Mouse (Mus musculus): ENCODE results near the gene Pxn. TPM values are rescaled to one million over a fixed set of nuclear protein-coding genes. Genes with fewer than 3 reads are reported as not detected.
A peak's percentile ranks its signal among the peaks of the same experiment; 100 is the strongest.
"Not testable (repeated sequence)": the region's sequence is repeated elsewhere in the genome, so short reads cannot be mapped to it uniquely, and the experiment has no call there.

Gene Pxn
- total and polyA plus RNA-seq, 2 experiments from 2014 or later, result 18.0 to 41.0 TPM

GRCm38 (mm10) chr5:115491771-115492322 lies 14.6 kb upstream of the Pxn start:
- no peak overlapping the region for H3K27ac ChIP-seq
- ATAC-seq (no peak), DNase-seq (ENCODE audit: low spot score) (peak; percentile 19)
- H3K4me3 ChIP-seq (ENCODE audit: low read length), result peak overlapping the region; percentile 27
- no peak for TF ChIP-seq CTCF (IDR thresholded peaks at IDR 0.05; ENCODE audit: low read depth)
- H3K9me3 ChIP-seq (ENCODE audit: low read length), result no peaks in the 10 kb centered on the region
- WGBS, result 3% methylated on average over 28 of the region's 28 CpGs
- H3K4me1 ChIP-seq (ENCODE audit: insufficient read depth, low read length), result peaks cover 7% of the 10 kb centered on the region; the same call in 1 of the 2 replicates
- H3K36me3 ChIP-seq (ENCODE audit: insufficient read depth, low read length), result no peaks in the 10 kb centered on the region
- no peaks in the 10 kb centered on the region for H3K27me3 ChIP-seq (ENCODE audit: insufficient read depth, low read length)
- peak overlapping the region; percentile 60 for H3K4me2 ChIP-seq (ENCODE audit: low read depth, low read length)
- no peak overlapping the region; the same call in 1 of the 2 replicates for H3K9ac ChIP-seq (replicated peaks; ENCODE audit: low read length)

- peaks cover 7% of the 10 kb centered on the region; the same call in 1 of the 2 replicates for H3K4me1 ChIP-seq (ENCODE audit: insufficient read depth, low read length)
- H3K27me3 ChIP-seq (ENCODE audit: insufficient read depth, low read length), result no peaks in the 10 kb centered on the region
- 68% methylated on average over 6 of the region's 6 CpGs for WGBS
- TF ChIP-seq CTCF (IDR thresholded peaks at IDR 0.05; ENCODE audit: low read depth), result no peak
- no peak for ATAC-seq
- no peaks in the 10 kb centered on the region for H3K36me3 ChIP-seq (ENCODE audit: insufficient read depth, low read length)
- no peaks in the 10 kb centered on the region for H3K9me3 ChIP-seq (ENCODE audit: low read length)
- H3K27ac ChIP-seq, result no peak overlapping the region
- no peak overlapping the region for H3K4me2 ChIP-seq (ENCODE audit: low read depth, low read length)
- H3K9ac ChIP-seq (replicated peaks; ENCODE audit: low read length), result no peak overlapping the region
- no peak overlapping the region for H3K4me3 ChIP-seq (ENCODE audit: low read length)
- no peak for DNase-seq (ENCODE audit: low spot score)
Measured at GRCm38 (mm10) chr5:115492711-115493335, 13.7 kb upstream of the Pxn start.

GRCm38 (mm10) chr5:115493441-115493840 lies 13.0 kb upstream of the Pxn start:
- 55% methylated on average over 5 of the region's 5 CpGs for WGBS
- Histone ChIP-seq H3K27ac (no peak overlapping the region), H3K4me2 (ENCODE audit: low read depth, low read length) (no peak overlapping the region), H3K9me3 (ENCODE audit: low read length) (no peaks in the 10 kb centered on the region), H3K4me1 (ENCODE audit: insufficient read depth, low read length) (peaks cover 7% of the 10 kb centered on the region; the same call in 1 of the 2 replicates), H3K27me3 (ENCODE audit: insufficient read depth, low read length) (no peaks in the 10 kb centered on the region), H3K4me3 (ENCODE audit: low read length) (no peak overlapping the region), H3K36me3 (ENCODE audit: insufficient read depth, low read length) (no peaks in the 10 kb centered on the region), H3K9ac (replicated peaks; ENCODE audit: low read length) (no peak overlapping the region)
- ATAC-seq (no peak), DNase-seq (ENCODE audit: low spot score) (no peak)
- TF ChIP-seq CTCF (IDR thresholded peaks at IDR 0.05; ENCODE audit: low read depth), result no peak

DNA sequence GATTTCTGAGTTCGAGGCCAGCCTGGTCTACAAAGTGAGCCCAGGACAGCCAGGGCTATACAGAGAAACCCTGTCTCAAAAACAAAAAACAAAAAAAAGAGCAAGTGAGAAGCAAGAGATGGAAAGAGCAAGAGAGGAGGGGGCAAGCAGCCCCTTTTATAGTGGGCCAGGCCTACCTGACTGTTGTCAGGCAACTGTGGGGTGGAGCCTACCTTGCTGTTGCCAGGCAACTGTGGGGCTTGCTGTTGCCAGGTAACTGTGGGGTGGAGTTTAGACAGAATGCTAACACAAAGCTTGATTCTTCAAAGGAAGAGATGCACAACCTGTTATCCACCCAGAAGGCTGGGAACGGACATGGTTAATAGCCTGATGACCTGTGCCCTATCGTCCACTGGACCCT lies 10.9 kb upstream of the Pxn start:
- not testable (repeated sequence) for H3K4me3 ChIP-seq (ENCODE audit: low read length); H3K27ac ChIP-seq; H3K36me3 ChIP-seq (ENCODE audit: insufficient read depth, low read length); H3K9ac ChIP-seq (replicated peaks; ENCODE audit: low read length); H3K9me3 ChIP-seq (ENCODE audit: low read length); ATAC-seq; H3K4me2 ChIP-seq (ENCODE audit: low read depth, low read length); H3K27me3 ChIP-seq (ENCODE audit: insufficient read depth, low read length); DNase-seq (ENCODE audit: low spot score); H3K4me1 ChIP-seq (ENCODE audit: insufficient read depth, low read length)
- 68% methylated on average over 3 of the region's 3 CpGs for WGBS

GRCm38 (mm10) chr5:115497033-115497432 lies 9.4 kb upstream of the Pxn start:
- no peak for DNase-seq (ENCODE audit: low spot score)
- Histone ChIP-seq H3K9ac (replicated peaks; ENCODE audit: low read length) (no peak overlapping the region), H3K9me3 (ENCODE audit: low read length) (no peaks in the 10 kb centered on the region), H3K4me1 (ENCODE audit: insufficient read depth, low read length) (peaks cover 3% of the 10 kb centered on the region; the same call in 1 of the 2 replicates), H3K27me3 (ENCODE audit: insufficient read depth, low read length) (no peaks in the 10 kb centered on the region), H3K27ac (no peak overlapping the region), H3K36me3 (ENCODE audit: insufficient read depth, low read length) (no peaks in the 10 kb centered on the region), H3K4me2 (ENCODE audit: low read depth, low read length) (no peak overlapping the region), H3K4me3 (ENCODE audit: low read length) (no peak overlapping the region)
- ATAC-seq, result no peak
- 78% methylated on average over 7 of the region's 7 CpGs for WGBS
- no peak for TF ChIP-seq CTCF (IDR thresholded peaks at IDR 0.05; ENCODE audit: low read depth)

- no peaks in the 10 kb centered on the region for H3K4me1 ChIP-seq (ENCODE audit: insufficient read depth, low read length)
- H3K4me3 ChIP-seq (ENCODE audit: low read length), result no peak overlapping the region
- 62% methylated on average over 9 of the region's 9 CpGs for WGBS
- no peak overlapping the region for H3K9ac ChIP-seq (replicated peaks; ENCODE audit: low read length)
- H3K27me3 ChIP-seq (ENCODE audit: insufficient read depth, low read length), result no peaks in the 10 kb centered on the region
- no peak overlapping the region for H3K4me2 ChIP-seq (ENCODE audit: low read depth, low read length)
- no peak for ATAC-seq
- no peak for DNase-seq (ENCODE audit: low spot score)
- no peaks in the 10 kb centered on the region for H3K9me3 ChIP-seq (ENCODE audit: low read length)
- H3K27ac ChIP-seq, result no peak overlapping the region
- TF ChIP-seq CTCF (IDR thresholded peaks at IDR 0.05; ENCODE audit: low read depth), result no peak
- no peaks in the 10 kb centered on the region for H3K36me3 ChIP-seq (ENCODE audit: insufficient read depth, low read length)
Measured at GRCm38 (mm10) chr5:115498307-115499240, 7.9 kb upstream of the Pxn start.

Data from hindbrain, postnatal 0 days (tissue).